23 mouse cellular contexts compared by ENCODE assay signal in genomic region chr17:24738238-24738637, GRCm38 (mm10). TPM values are rescaled to one million over a fixed set of nuclear protein-coding genes. Genes with fewer than 3 reads are reported as not detected.
DNase-seq lines count a peak whose midpoint lies in the region; ATAC-seq and TF ChIP-seq lines count a peak whose summit lies in the region.
"Had no signal": no experiment of that assay in that cellular context is flagged by ENCODE, and none has a peak within 500 bp of the region (broad histone marks: within the 10 kb centered on the region; RNA-seq: fewer than 3 reads in every experiment).

No protein-coding gene starts in this region.

- 83% methylated on average over 4 of the region's 4 CpGs for WGBS in embryonic facial prominence, embryonic 13.5 days
- WGBS in embryonic facial prominence, embryonic 10.5 days = 82% methylated on average over 4 of the region's 4 CpGs
- WGBS in liver, embryonic 12.5 days (ENCODE audit: insufficient replicate concordance) = 77% methylated on average over 4 of the region's 4 CpGs
- WGBS in liver, postnatal 0 days (ENCODE audit: insufficient replicate concordance) = 62% methylated on average over 4 of the region's 4 CpGs

- ATAC-seq in embryonic facial prominence, embryonic 13.5 days (ENCODE audit: insufficient number of reproducible peaks, insufficient read depth, low FRiP score, low TSS enrichment, low read depth) = no peak
- no peak for ATAC-seq in liver, embryonic 12.5 days
- ATAC-seq in liver, postnatal 0 days = no peak
- ATAC-seq in monocyte, adult 5-6 weeks (replicated peaks; ENCODE audit: insufficient number of reproducible peaks, low FRiP score, low TSS enrichment, poor library complexity, severe bottlenecking) = no peak
- ATAC-seq: CD4-positive, CD25-positive, alpha-beta regulatory T cell, adult 4 months; forebrain, embryonic 15.5 days had no signal

- H3K9me3 ChIP-seq in embryonic facial prominence, embryonic 13.5 days = no peaks in the 10 kb centered on the region
- H3K9me3 ChIP-seq in embryonic facial prominence, embryonic 10.5 days = no peaks in the 10 kb centered on the region
- no peaks in the 10 kb centered on the region for H3K9me3 ChIP-seq in liver, embryonic 12.5 days (replicated peaks)
- H3K9me3 ChIP-seq in liver, postnatal 0 days (ENCODE audit: low read length) = no peaks in the 10 kb centered on the region
- H3K9me3 ChIP-seq: forebrain, embryonic 15.5 days; G1E; hindbrain, embryonic 10.5 days; lung, embryonic 15.5 days; stomach, embryonic 15.5 days had no signal

- H3K4me2 ChIP-seq in embryonic facial prominence, embryonic 13.5 days = 0 out of 2 replicates have a peak overlapping the region, but pooled peaks have one; percentile 85
- H3K4me2 ChIP-seq in liver, embryonic 12.5 days = peak overlapping the region; percentile 95; the same call in 1 of the 2 replicates
- peak overlapping the region; percentile 98 for H3K4me2 ChIP-seq in liver, postnatal 0 days (ENCODE audit: low read depth, low read length)
- H3K4me2 ChIP-seq: forebrain, embryonic 15.5 days had no signal

- no peak for DNase-seq in embryonic facial prominence, embryonic 10.5 days (ENCODE audit: low spot score)
- DNase-seq in liver = no peak
- DNase-seq in kidney, postnatal 25 days = peak; percentile 74 to 83
- DNase-seq in liver, postnatal 0 days = peak; percentile 60
- no peak for DNase-seq in adrenal gland, postnatal 36 days
- DNase-seq: cerebellum, adult 18-20 months; cerebellum, postnatal 36 days; heart, adult 18-20 months; spleen, adult 18-20 months; thymus, postnatal 14 days had no signal

- peaks cover 32% of the 10 kb centered on the region for H3K36me3 ChIP-seq in embryonic facial prominence, embryonic 13.5 days
- H3K36me3 ChIP-seq in embryonic facial prominence, embryonic 10.5 days (replicated peaks) = peaks cover 16% of the 10 kb centered on the region
- H3K36me3 ChIP-seq in liver, embryonic 12.5 days = peaks cover 36% of the 10 kb centered on the region
- H3K36me3 ChIP-seq in liver, postnatal 0 days (replicated peaks; ENCODE audit: insufficient read depth, low read length) = peaks cover 30% of the 10 kb centered on the region
- H3K36me3 ChIP-seq: forebrain, embryonic 15.5 days had no signal

- TF ChIP-seq EP300 in liver, postnatal 0 days (IDR thresholded peaks at IDR 0.05; ENCODE audit: low read depth) = no peak

- H3K27ac ChIP-seq in embryonic facial prominence, embryonic 13.5 days = no peak overlapping the region
- H3K27ac ChIP-seq in embryonic facial prominence, embryonic 10.5 days (replicated peaks) = no peak overlapping the region
- H3K27ac ChIP-seq in liver, embryonic 12.5 days = peak overlapping the region; percentile 83
- H3K27ac ChIP-seq in liver, postnatal 0 days (ENCODE audit: low read depth) = peak overlapping the region; percentile 98
- H3K27ac ChIP-seq: forebrain, embryonic 15.5 days; hindbrain, embryonic 10.5 days; lung, embryonic 15.5 days; stomach, embryonic 15.5 days had no signal

- TF ChIP-seq CTCF in liver, postnatal 0 days (IDR thresholded peaks at IDR 0.05; ENCODE audit: low read depth) = no peak

- no peak overlapping the region for H3K9ac ChIP-seq in embryonic facial prominence, embryonic 13.5 days
- no peak overlapping the region for H3K9ac ChIP-seq in liver, embryonic 12.5 days
- H3K9ac ChIP-seq in liver, postnatal 0 days (replicated peaks) = peak overlapping the region; percentile 92
- H3K9ac ChIP-seq: forebrain, embryonic 15.5 days; lung, embryonic 15.5 days; stomach, embryonic 15.5 days had no signal

- H3K4me3 ChIP-seq in embryonic facial prominence, embryonic 13.5 days = no peak overlapping the region
- H3K4me3 ChIP-seq in embryonic facial prominence, embryonic 10.5 days = no peak overlapping the region
- H3K4me3 ChIP-seq in liver, embryonic 12.5 days = 0 out of 2 replicates have a peak overlapping the region, but pooled peaks have one; percentile 81
- peak overlapping the region; percentile 90 for H3K4me3 ChIP-seq in liver, postnatal 0 days (ENCODE audit: low read depth, low read length)
- H3K4me3 ChIP-seq: forebrain, embryonic 15.5 days; hindbrain, embryonic 10.5 days had no signal

- H3K27me3 ChIP-seq in embryonic facial prominence, embryonic 13.5 days = no peaks in the 10 kb centered on the region
- H3K27me3 ChIP-seq in embryonic facial prominence, embryonic 10.5 days (replicated peaks; ENCODE audit: low read depth, poor library complexity, severe bottlenecking) = peaks cover 6% of the 10 kb centered on the region; the same call in 1 of the 2 replicates
- H3K27me3 ChIP-seq in liver, embryonic 12.5 days (replicated peaks) = 0 out of 2 replicates have a peak, but pooled peaks cover 2% of the 10 kb centered on the region
- no peaks in the 10 kb centered on the region for H3K27me3 ChIP-seq in liver, postnatal 0 days (ENCODE audit: insufficient read depth, low read length)
- H3K27me3 ChIP-seq: forebrain, embryonic 15.5 days; lung, embryonic 15.5 days; stomach, embryonic 15.5 days had no signal

- H3K4me1 ChIP-seq in embryonic facial prominence, embryonic 13.5 days = peaks cover 17% of the 10 kb centered on the region
- peaks cover 23% of the 10 kb centered on the region for H3K4me1 ChIP-seq in embryonic facial prominence, embryonic 10.5 days
- H3K4me1 ChIP-seq in liver, embryonic 12.5 days = peaks cover 36% of the 10 kb centered on the region
- H3K4me1 ChIP-seq in liver, postnatal 0 days (ENCODE audit: insufficient read depth) = peaks cover 36% of the 10 kb centered on the region

RNA-seq across cellular contexts. Expression of gene Msrb1, which starts 1.8 kb away (rescaled TPM):
- polyA plus RNA-seq in embryonic facial prominence, embryonic 13.5 days (2015; fragmentation: Nextera tagmentation; extraction: Ambion mirVana) = 27.8 and 27.9 TPM in 2 replicates
- 21.6 and 24.6 TPM in 2 replicates for polyA plus RNA-seq in embryonic facial prominence, embryonic 10.5 days (2016; fragmentation: Nextera tagmentation; extraction: Ambion mirVana)
- 20.8 and 21.6 TPM in 2 replicates for polyA plus RNA-seq in liver, embryonic 12.5 days (2016; fragmentation: Nextera tagmentation; extraction: Ambion mirVana)
- 116 and 119 TPM in 2 replicates for polyA plus RNA-seq in liver, postnatal 0 days (2015; fragmentation: Nextera tagmentation; extraction: Ambion mirVana)
- total RNA-seq in monocyte, adult 5-6 weeks (2017) = 248 to 361 TPM (median 344 TPM) in 3 replicates
- total RNA-seq in adrenal gland, postnatal 36 days (2021) = 10 to 100 TPM; 84.2 to 86.1 TPM

RNA-seq across cellular contexts. Expression of gene Rpl3l, which starts 10.6 kb away (rescaled TPM):
- not detected in 2 replicates for polyA plus RNA-seq in embryonic facial prominence, embryonic 13.5 days (2015; fragmentation: Nextera tagmentation; extraction: Ambion mirVana)
- not detected in 2 replicates for polyA plus RNA-seq in embryonic facial prominence, embryonic 10.5 days (2016; fragmentation: Nextera tagmentation; extraction: Ambion mirVana)
- polyA plus RNA-seq in liver, embryonic 12.5 days (2016; fragmentation: Nextera tagmentation; extraction: Ambion mirVana) = not detected in 2 replicates
- 0.14 and 1.4 TPM in 2 replicates for polyA plus RNA-seq in liver, postnatal 0 days (2015; fragmentation: Nextera tagmentation; extraction: Ambion mirVana)
- 4.7 to 14.6 TPM (median 10.2 TPM) in 3 replicates for total RNA-seq in monocyte, adult 5-6 weeks (2017)
- under 1 TPM in 1 of 2 experiments, not detected in 1; 0.40 TPM for total RNA-seq in adrenal gland, postnatal 36 days (2021)
- total RNA-seq: G1E; midbrain, postnatal 0 days had no signal
- polyA plus RNA-seq: CD4-positive, CD25-positive, alpha-beta regulatory T cell, adult 4 months; erythroblast, embryonic 14.5 days; forebrain, embryonic 15.5 days; G1E; hindbrain, embryonic 10.5 days; lung, embryonic 15.5 days; neural tube, embryonic 11.5 days; stomach, embryonic 15.5 days had no signal

RNA-seq across cellular contexts. Expression of gene Ndufb10, which starts 14.0 kb away (rescaled TPM):
- polyA plus RNA-seq in embryonic facial prominence, embryonic 13.5 days (2015; fragmentation: Nextera tagmentation; extraction: Ambion mirVana) = 217 and 229 TPM in 2 replicates
- polyA plus RNA-seq in embryonic facial prominence, embryonic 10.5 days (2016; fragmentation: Nextera tagmentation; extraction: Ambion mirVana) = 193 and 199 TPM in 2 replicates
- 233 and 239 TPM in 2 replicates for polyA plus RNA-seq in liver, embryonic 12.5 days (2016; fragmentation: Nextera tagmentation; extraction: Ambion mirVana)
- polyA plus RNA-seq in liver, postnatal 0 days (2015; fragmentation: Nextera tagmentation; extraction: Ambion mirVana) = 355 TPM in 2 replicates
- total RNA-seq in monocyte, adult 5-6 weeks (2017) = 144 to 243 TPM (median 228 TPM) in 3 replicates
- 100 to 1,000 TPM; 239 to 246 TPM for total RNA-seq in adrenal gland, postnatal 36 days (2021)

RNA-seq across cellular contexts. Expression of gene Hs3st6, which starts 14.6 kb away (rescaled TPM):
- 17.9 and 21.6 TPM in 2 replicates for polyA plus RNA-seq in embryonic facial prominence, embryonic 13.5 days (2015; fragmentation: Nextera tagmentation; extraction: Ambion mirVana)
- 1.3 and 2.3 TPM in 2 replicates for polyA plus RNA-seq in embryonic facial prominence, embryonic 10.5 days (2016; fragmentation: Nextera tagmentation; extraction: Ambion mirVana)
- polyA plus RNA-seq in liver, embryonic 12.5 days (2016; fragmentation: Nextera tagmentation; extraction: Ambion mirVana) = not detected in 2 replicates
- 0.20 and 0.64 TPM in 2 replicates for polyA plus RNA-seq in liver, postnatal 0 days (2015; fragmentation: Nextera tagmentation; extraction: Ambion mirVana)
- total RNA-seq in monocyte, adult 5-6 weeks (2017) = not detected in 3 replicates
- 1 to 10 TPM; 1.8 to 2.2 TPM for total RNA-seq in adrenal gland, postnatal 36 days (2021)
- total RNA-seq: G1E; megakaryocyte progenitor cell, adult 5-6 weeks had no signal
- polyA plus RNA-seq: CD4-positive, CD25-positive, alpha-beta regulatory T cell, adult 4 months; erythroblast, embryonic 14.5 days; forebrain, embryonic 15.5 days; G1E had no signal

RNA-seq across cellular contexts. Expression of gene Rps2, which starts 20.3 kb away (rescaled TPM):
- polyA plus RNA-seq in embryonic facial prominence, embryonic 13.5 days (2015; fragmentation: Nextera tagmentation; extraction: Ambion mirVana) = 1,313 and 1,443 TPM in 2 replicates
- polyA plus RNA-seq in embryonic facial prominence, embryonic 10.5 days (2016; fragmentation: Nextera tagmentation; extraction: Ambion mirVana) = 1,693 and 1,819 TPM in 2 replicates
- polyA plus RNA-seq in liver, embryonic 12.5 days (2016; fragmentation: Nextera tagmentation; extraction: Ambion mirVana) = 1,444 and 1,454 TPM in 2 replicates
- 819 and 856 TPM in 2 replicates for polyA plus RNA-seq in liver, postnatal 0 days (2015; fragmentation: Nextera tagmentation; extraction: Ambion mirVana)
- total RNA-seq in monocyte, adult 5-6 weeks (2017) = 428 to 669 TPM (median 533 TPM) in 3 replicates
- 100 to 1,000 TPM; 720 to 747 TPM for total RNA-seq in adrenal gland, postnatal 36 days (2021)

Comparison
In these comparisons a context has a peak if more than half of its experiments do, and no peak if none do; other contexts are left out.
1. DNase-seq: peak in kidney, postnatal 25 days (2 of 2) and liver, postnatal 0 days (single experiment); none in embryonic facial prominence, embryonic 10.5 days (single experiment), liver (single experiment) and adrenal gland, postnatal 36 days (0 of 2).
2. H3K27ac ChIP-seq: peak in liver, embryonic 12.5 days (single experiment) and liver, postnatal 0 days (single experiment); none in embryonic facial prominence, embryonic 13.5 days (single experiment) and embryonic facial prominence, embryonic 10.5 days (single experiment).
3. H3K4me3 ChIP-seq: peak in liver, embryonic 12.5 days (single experiment) and liver, postnatal 0 days (single experiment); none in embryonic facial prominence, embryonic 13.5 days (single experiment) and embryonic facial prominence, embryonic 10.5 days (single experiment).
4. Peak in every context shown above with its lines, with median percentiles within 50 percentile points of each other: H3K4me2 ChIP-seq.